Mouse (Mus musculus): ENCODE results near the gene Cbr3.
"Not testable (repeated sequence)": the region's sequence is repeated elsewhere in the genome, so short reads cannot be mapped to it uniquely, and the experiment has no call there.

GRCm38 (mm10) chr16:93685783-93686182 lies 2.8 kb downstream of the Cbr3 start:
- not testable (repeated sequence) for TF ChIP-seq CTCF (IDR thresholded peaks at IDR 0.05; ENCODE audit: low read depth, low read length); POLR2A (IDR thresholded peaks at IDR 0.05; ENCODE audit: extremely low read depth, insufficient read depth, low read length)

Measured in liver, adult 2 months (tissue).